Mouse (Mus musculus): Measurements from ENCODE around the gene Senp2. TPM values are rescaled to one million over a fixed set of nuclear protein-coding genes. Genes with fewer than 3 reads are reported as not detected.

Senp2 gene
- polyA plus RNA-seq, 1 experiment, result 66.7 TPM

GRCm38 (mm10) chr16:22076620-22076941, 67.3 kb downstream of the Senp2 start:
- Histone ChIP-seq H3K4me3 (ENCODE audit: insufficient read depth, low read length) (no peak overlapping the region), H3K4me1 (ENCODE audit: control insufficient read depth, insufficient read depth, low read length) (peaks cover 9% of the 10 kb centered on the region), H3K27ac (ENCODE audit: insufficient read depth, low read depth, low read length) (no peak overlapping the region)
- TF ChIP-seq POLR2A (IDR thresholded peaks at IDR 0.05; ENCODE audit: borderline replicate concordance, low read depth, low read length) (no peak), CTCF (IDR thresholded peaks at IDR 0.05; ENCODE audit: low read depth, low read length) (no peak)

GRCm38 (mm10) chr16:22080125-22080710, 70.9 kb downstream of the Senp2 start:
- no peak overlapping the region for H3K27ac ChIP-seq (ENCODE audit: insufficient read depth, low read depth, low read length)

GRCm38 (mm10) chr16:22085411-22085810, 76.1 kb downstream of the Senp2 start:
- H3K4me1 ChIP-seq (ENCODE audit: control insufficient read depth, insufficient read depth, low read length), result no peaks in the 10 kb centered on the region
- H3K27ac ChIP-seq (ENCODE audit: insufficient read depth, low read depth, low read length), result no peak overlapping the region
- TF ChIP-seq CTCF (IDR thresholded peaks at IDR 0.05; ENCODE audit: low read depth, low read length), result no peak
- TF ChIP-seq POLR2A (IDR thresholded peaks at IDR 0.05; ENCODE audit: borderline replicate concordance, low read depth, low read length), result no peak
- H3K4me3 ChIP-seq (ENCODE audit: insufficient read depth, low read length), result no peak overlapping the region

More at GRCm38 (mm10) chr16:22080125-22080710, 70.9 kb downstream of the Senp2 start:
- Histone ChIP-seq H3K4me3 (ENCODE audit: insufficient read depth, low read length) (no peak overlapping the region), H3K4me1 (ENCODE audit: control insufficient read depth, insufficient read depth, low read length) (peaks cover 9% of the 10 kb centered on the region)
- TF ChIP-seq POLR2A (IDR thresholded peaks at IDR 0.05; ENCODE audit: borderline replicate concordance, low read depth, low read length), result no peak
- TF ChIP-seq CTCF (IDR thresholded peaks at IDR 0.05; ENCODE audit: low read depth, low read length), result no peak

GRCm38 (mm10) chr16:22091255-22091783, 82.0 kb downstream of the Senp2 start:
- peaks cover 24% of the 10 kb centered on the region for H3K4me1 ChIP-seq (ENCODE audit: control insufficient read depth, insufficient read depth, low read length)
- H3K4me3 ChIP-seq (ENCODE audit: insufficient read depth, low read length), result no peak overlapping the region
- no peak overlapping the region for H3K27ac ChIP-seq (ENCODE audit: insufficient read depth, low read depth, low read length)
- TF ChIP-seq POLR2A (IDR thresholded peaks at IDR 0.05; ENCODE audit: borderline replicate concordance, low read depth, low read length), result no peak
- TF ChIP-seq CTCF (IDR thresholded peaks at IDR 0.05; ENCODE audit: low read depth, low read length), result no peak

- peaks cover 46% of the 10 kb centered on the region for H3K4me1 ChIP-seq (ENCODE audit: control insufficient read depth, insufficient read depth, low read length)
- TF ChIP-seq POLR2A (IDR thresholded peaks at IDR 0.05; ENCODE audit: borderline replicate concordance, low read depth, low read length), result no peak
- TF ChIP-seq CTCF (IDR thresholded peaks at IDR 0.05; ENCODE audit: low read depth, low read length), result no peak
- no peak overlapping the region for H3K4me3 ChIP-seq (ENCODE audit: insufficient read depth, low read length)
- peak overlapping the region; percentile 97 for H3K27ac ChIP-seq (ENCODE audit: insufficient read depth, low read depth, low read length)
These were observed 86.5 kb downstream of the Senp2 start for GRCm38 (mm10) chr16:22095751-22096150.

- TF ChIP-seq POLR2A (IDR thresholded peaks at IDR 0.05; ENCODE audit: borderline replicate concordance, low read depth, low read length) (no peak), CTCF (IDR thresholded peaks at IDR 0.05; ENCODE audit: low read depth, low read length) (no peak)
- H3K27ac ChIP-seq (ENCODE audit: insufficient read depth, low read depth, low read length), result peak overlapping the region; percentile 76
- peak overlapping the region; percentile 14 for H3K4me3 ChIP-seq (ENCODE audit: insufficient read depth, low read length)
- peaks cover 40% of the 10 kb centered on the region for H3K4me1 ChIP-seq (ENCODE audit: control insufficient read depth, insufficient read depth, low read length)
These were observed 88.4 kb downstream of the Senp2 start for GRCm38 (mm10) chr16:22097659-22098058.

Other genes starting within 250 kb of the Senp2 start
- gene Ehhadh, start 221.7 kb upstream of the Senp2 start, polyA plus RNA-seq (2012; ENCODE audit: insufficient read depth, insufficient read length, missing spikeins), result 1.6 and 1.8 TPM in 2 replicates
- gene Map3k13, start 215.1 kb upstream of the Senp2 start, polyA plus RNA-seq (2012; ENCODE audit: insufficient read depth, insufficient read length, missing spikeins), result 0.09 TPM in 1 of 2 replicates, not detected in the other
- 12.1 and 12.5 TPM in 2 replicates for gene Tmem41a, start 61.9 kb upstream of the Senp2 start, polyA plus RNA-seq (2012; ENCODE audit: insufficient read depth, insufficient read length, missing spikeins)
- gene Liph, start 13.8 kb upstream of the Senp2 start, polyA plus RNA-seq (2012; ENCODE audit: insufficient read depth, insufficient read length, missing spikeins), result 0.69 and 0.74 TPM in 2 replicates
- gene Igf2bp2, start 153.8 kb downstream of the Senp2 start, polyA plus RNA-seq (2012; ENCODE audit: insufficient read depth, insufficient read length, missing spikeins), result 8.3 and 10.7 TPM in 2 replicates

Measured in bone marrow macrophage, adult 2 months (primary cell).